Comparison of ENCODE assay signal across 11 mouse cellular contexts in the genomic region with DNA sequence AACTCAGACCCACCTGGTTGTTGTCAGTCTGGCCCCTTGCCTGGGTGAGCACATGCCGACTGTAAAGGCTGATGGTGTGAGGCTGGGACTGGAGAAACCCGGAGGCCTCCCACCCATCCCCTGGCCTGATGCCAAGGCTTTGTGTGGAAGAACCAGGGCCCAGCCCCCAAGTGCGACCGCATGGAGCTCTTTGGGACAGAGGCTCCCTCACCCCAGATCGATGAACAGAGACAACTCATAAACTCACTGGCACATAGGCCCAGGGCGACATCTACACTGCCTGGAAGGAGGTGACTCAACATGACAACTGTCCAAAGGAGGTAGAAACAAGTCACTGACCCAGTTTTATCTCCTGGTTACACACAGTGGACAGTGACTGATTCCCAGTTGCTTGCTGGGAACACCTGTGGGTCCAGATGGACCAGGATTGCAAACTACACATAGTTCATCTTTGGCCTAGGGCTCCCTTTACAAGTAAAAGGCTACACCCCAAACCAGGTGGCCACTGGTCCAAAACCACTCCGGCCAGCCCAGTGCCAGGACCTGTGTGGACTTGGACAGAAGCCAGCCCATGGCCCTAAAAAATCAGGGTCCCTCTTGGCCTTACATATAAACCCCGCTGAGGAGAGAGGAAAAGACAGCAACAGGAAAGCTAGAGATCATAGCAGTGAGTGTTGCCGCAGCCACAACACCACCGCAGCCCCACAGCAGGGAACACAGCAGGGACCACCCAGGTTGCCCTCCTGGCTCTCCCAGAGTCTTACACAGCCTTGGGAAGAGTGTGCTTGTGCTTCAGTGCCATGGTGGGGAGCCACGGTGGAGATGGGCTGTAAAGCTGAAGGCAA.
DNase-seq lines count a peak whose midpoint lies in the region; ATAC-seq and TF ChIP-seq lines count a peak whose summit lies in the region.
"Had no signal": no experiment of that assay in that cellular context is flagged by ENCODE, and none has a peak within 500 bp of the region (broad histone marks: within the 10 kb centered on the region; RNA-seq: fewer than 3 reads in every experiment).

No protein-coding gene starts in this region.

- peak overlapping the region; percentile 28; the same call in 1 of the 2 replicates for H3K27ac ChIP-seq in midbrain, embryonic 10.5 days (replicated peaks)
- no peak overlapping the region; the same call in 1 of the 2 replicates for H3K27ac ChIP-seq in midbrain, postnatal 0 days (ENCODE audit: low read depth, low read length)
- H3K27ac ChIP-seq in intestine, embryonic 16.5 days (ENCODE audit: low read length): peak overlapping the region; percentile 52
- H3K27ac ChIP-seq: gastrocnemius, adult 2 months; macrophage had no signal

- no peak overlapping the region for H3K4me2 ChIP-seq in midbrain, postnatal 0 days (ENCODE audit: low read depth, low read length, poor library complexity, severe bottlenecking)
- no peak overlapping the region for H3K4me2 ChIP-seq in intestine, embryonic 16.5 days (ENCODE audit: low read depth, low read length)
- H3K4me2 ChIP-seq: hindbrain, embryonic 15.5 days had no signal

- intact Hi-C loops in heart, postnatal 10 days (cut with DNase I): no loop called here

- TF ChIP-seq CTCF in midbrain, postnatal 0 days (IDR thresholded peaks at IDR 0.05): no peak

- no peak for ATAC-seq in midbrain, postnatal 0 days (ENCODE audit: low FRiP score)
- ATAC-seq in intestine, embryonic 16.5 days: no peak

- H3K27me3 ChIP-seq in midbrain, embryonic 10.5 days (ENCODE audit: low read depth, poor library complexity, severe bottlenecking): no peaks in the 10 kb centered on the region
- H3K27me3 ChIP-seq in midbrain, postnatal 0 days (ENCODE audit: insufficient read depth, low read length): no peaks in the 10 kb centered on the region
- no peaks in the 10 kb centered on the region for H3K27me3 ChIP-seq in intestine, embryonic 16.5 days (replicated peaks; ENCODE audit: control insufficient read depth, insufficient read depth, low read length)
- H3K27me3 ChIP-seq: hindbrain, embryonic 15.5 days had no signal

- no peak overlapping the region for H3K9ac ChIP-seq in midbrain, postnatal 0 days (replicated peaks; ENCODE audit: low read length, poor library complexity, severe bottlenecking)
- H3K9ac ChIP-seq in intestine, embryonic 16.5 days (ENCODE audit: low read depth, low read length): peak overlapping the region; percentile 8; the same call in 1 of the 2 replicates
- H3K9ac ChIP-seq: hindbrain, embryonic 15.5 days had no signal

- H3K4me1 ChIP-seq in midbrain, embryonic 10.5 days: peaks cover 16% of the 10 kb centered on the region; the same call in 1 of the 2 replicates
- no peaks in the 10 kb centered on the region for H3K4me1 ChIP-seq in midbrain, postnatal 0 days (ENCODE audit: insufficient read depth, low read length)
- peaks cover 42% of the 10 kb centered on the region for H3K4me1 ChIP-seq in intestine, embryonic 16.5 days (ENCODE audit: control insufficient read depth, insufficient read depth, low read length)

- WGBS in midbrain, embryonic 10.5 days: 70% methylated on average over 11 of the region's 11 CpGs
- WGBS in midbrain, postnatal 0 days: 51% methylated on average over 11 of the region's 11 CpGs
- 39% methylated on average over 11 of the region's 11 CpGs for WGBS in intestine, embryonic 16.5 days

- no peak overlapping the region for H3K4me3 ChIP-seq in midbrain, embryonic 10.5 days
- H3K4me3 ChIP-seq in midbrain, postnatal 0 days (ENCODE audit: low read depth, low read length): no peak overlapping the region
- H3K4me3 ChIP-seq in intestine, embryonic 16.5 days (ENCODE audit: low read length): no peak overlapping the region
- H3K4me3 ChIP-seq: gastrocnemius, adult 2 months; hindbrain, embryonic 15.5 days had no signal

- H3K9me3 ChIP-seq in midbrain, embryonic 10.5 days (replicated peaks): no peaks in the 10 kb centered on the region
- H3K9me3 ChIP-seq in midbrain, postnatal 0 days (ENCODE audit: low read length): no peaks in the 10 kb centered on the region
- peaks cover 2% of the 10 kb centered on the region; the same call in 1 of the 2 replicates for H3K9me3 ChIP-seq in intestine, embryonic 16.5 days (ENCODE audit: control insufficient read depth, low read length)
- H3K9me3 ChIP-seq: hindbrain, embryonic 15.5 days had no signal

- DNase-seq in heart, postnatal 4 days: peak; percentile 46
- no peak for DNase-seq in heart, postnatal 10 days
- DNase-seq in midbrain, embryonic 10.5 days (ENCODE audit: low spot score): no peak
- no peak for DNase-seq in midbrain, postnatal 0 days (ENCODE audit: low spot score)
- DNase-seq in cerebellum, adult 8-10 months: peak; percentile 64
- no peak for DNase-seq in thymus, postnatal 14 days
- DNase-seq in gastrocnemius, adult 18-20 months (ENCODE audit: low spot score): no peak
- DNase-seq: gastrocnemius, adult 2 months had no signal

- H3K36me3 ChIP-seq in midbrain, embryonic 10.5 days: no peaks in the 10 kb centered on the region
- H3K36me3 ChIP-seq in midbrain, postnatal 0 days (ENCODE audit: insufficient read depth, low read length): no peaks in the 10 kb centered on the region
- H3K36me3 ChIP-seq in intestine, embryonic 16.5 days (ENCODE audit: control insufficient read depth, insufficient read depth, low read length): no peaks in the 10 kb centered on the region
- H3K36me3 ChIP-seq: hindbrain, embryonic 15.5 days had no signal

Comparison
In these comparisons a context has a peak if more than half of its experiments do, and no peak if none do; other contexts are left out.
1. DNase-seq: peak in heart, postnatal 4 days (single experiment) and cerebellum, adult 8-10 months (single experiment); none in heart, postnatal 10 days (0 of 2), midbrain, embryonic 10.5 days (single experiment), midbrain, postnatal 0 days (single experiment), thymus, postnatal 14 days (single experiment) and gastrocnemius, adult 18-20 months (single experiment).